In genomic region chrX:167212707-167213106, GRCm38 (mm10) we compare ENCODE assay signal across 8 mouse cellular contexts. TPM values are rescaled to one million over a fixed set of nuclear protein-coding genes. Genes with fewer than 3 reads are reported as not detected.
DNase-seq lines count a peak whose midpoint lies in the region; ATAC-seq lines count a peak whose summit lies in the region.

No protein-coding gene starts in this region.

- no peak overlapping the region for H3K4me3 ChIP-seq in hindbrain, embryonic 12.5 days
- no peak overlapping the region for H3K4me3 ChIP-seq in lung, embryonic 16.5 days (ENCODE audit: low read length)

- 0 out of 2 replicates have a peak overlapping the region, but pooled peaks have one; percentile 48 for H3K27ac ChIP-seq in hindbrain, embryonic 12.5 days
- peak overlapping the region; percentile 65 for H3K27ac ChIP-seq in lung, embryonic 16.5 days (ENCODE audit: low read length)

- no peak for ATAC-seq in CD4-positive, CD25-positive, alpha-beta regulatory T cell, adult 4 months
- ATAC-seq in hindbrain, embryonic 12.5 days (ENCODE audit: low FRiP score) = peak; percentile 42; the same call in 1 of the 2 replicates
- peak; percentile 66 for ATAC-seq in lung, embryonic 16.5 days (ENCODE audit: low read depth)

- H3K9me3 ChIP-seq in hindbrain, embryonic 12.5 days (replicated peaks) = no peaks in the 10 kb centered on the region
- H3K9me3 ChIP-seq in lung, embryonic 16.5 days (ENCODE audit: control insufficient read depth, low read length) = no peaks in the 10 kb centered on the region

- 30% methylated on average over 8 of the region's 8 CpGs for WGBS in hindbrain, embryonic 12.5 days
- 30% methylated on average over 8 of the region's 8 CpGs for WGBS in lung, embryonic 16.5 days

- H3K9ac ChIP-seq in hindbrain, embryonic 12.5 days = no peak overlapping the region
- H3K9ac ChIP-seq in lung, embryonic 16.5 days (ENCODE audit: low read length) = no peak overlapping the region

- H3K36me3 ChIP-seq in hindbrain, embryonic 12.5 days = no peaks in the 10 kb centered on the region
- H3K36me3 ChIP-seq in lung, embryonic 16.5 days (ENCODE audit: control insufficient read depth, insufficient read depth, low read length) = no peaks in the 10 kb centered on the region

- H3K4me1 ChIP-seq in hindbrain, embryonic 12.5 days = peaks cover 11% of the 10 kb centered on the region; the same call in 1 of the 2 replicates
- peaks cover 7% of the 10 kb centered on the region; the same call in 1 of the 2 replicates for H3K4me1 ChIP-seq in lung, embryonic 16.5 days (replicated peaks; ENCODE audit: control insufficient read depth, insufficient read depth, low read length)

- DNase-seq in CD4-positive, CD25-positive, alpha-beta regulatory T cell, adult 2 months (ENCODE audit: low read depth, low spot score) = peak; percentile 55
- DNase-seq in urinary bladder, postnatal 14 days (ENCODE audit: low spot score) = peak; percentile 35
- no peak for DNase-seq in urinary bladder, adult 2 months (ENCODE audit: low spot score)
- peak; percentile 35 for DNase-seq in thymus, postnatal 14 days
- no peak for DNase-seq in frontal cortex, postnatal 36 days (ENCODE audit: low spot score in 2 of 2)

- peaks cover 17% of the 10 kb centered on the region for H3K27me3 ChIP-seq in hindbrain, embryonic 12.5 days
- no peaks in the 10 kb centered on the region for H3K27me3 ChIP-seq in lung, embryonic 16.5 days (ENCODE audit: control insufficient read depth, insufficient read depth, low read depth, low read length)

- no peak overlapping the region for H3K4me2 ChIP-seq in hindbrain, embryonic 12.5 days (replicated peaks)
- peak overlapping the region; percentile 31; the same call in 1 of the 2 replicates for H3K4me2 ChIP-seq in lung, embryonic 16.5 days (ENCODE audit: low read depth, low read length)

RNA-seq across cellular contexts. Expression of gene Tmsb4x, which starts 3.6 kb away (rescaled TPM):
- over 10,000 TPM; 10,426 to 12,113 TPM for polyA plus RNA-seq in CD4-positive, CD25-positive, alpha-beta regulatory T cell, adult 4 months (2017; shearing (Covaris generic))
- polyA plus RNA-seq in urinary bladder, adult 2 months (2012; rRNA removed) = 4,214 and 4,914 TPM in 2 replicates
- 5,703 and 6,080 TPM in 2 replicates for polyA plus RNA-seq in hindbrain, embryonic 12.5 days (2016; fragmentation: Nextera tagmentation; extraction: Ambion mirVana)
- polyA plus RNA-seq in lung, embryonic 16.5 days (2015; fragmentation: Nextera tagmentation; extraction: Ambion mirVana) = 6,019 and 6,084 TPM in 2 replicates

RNA-seq across cellular contexts. Expression of gene Tlr8, which starts 51.4 kb away (rescaled TPM):
- under 1 TPM in 1 of 2 experiments, not detected in 1; 0.13 TPM for polyA plus RNA-seq in CD4-positive, CD25-positive, alpha-beta regulatory T cell, adult 4 months (2017; shearing (Covaris generic))
- 1.9 TPM in 2 replicates for polyA plus RNA-seq in urinary bladder, adult 2 months (2012; rRNA removed)
- 0.09 and 0.27 TPM in 2 replicates for polyA plus RNA-seq in hindbrain, embryonic 12.5 days (2016; fragmentation: Nextera tagmentation; extraction: Ambion mirVana)
- 0.55 and 0.85 TPM in 2 replicates for polyA plus RNA-seq in lung, embryonic 16.5 days (2015; fragmentation: Nextera tagmentation; extraction: Ambion mirVana)

Comparison
In these comparisons a context has a peak if more than half of its experiments do, and no peak if none do; other contexts are left out.
1. DNase-seq: peak in CD4-positive, CD25-positive, alpha-beta regulatory T cell, adult 2 months (single experiment), urinary bladder, postnatal 14 days (single experiment) and thymus, postnatal 14 days (single experiment); none in urinary bladder, adult 2 months (single experiment) and frontal cortex, postnatal 36 days (0 of 2).